Mouse (Mus musculus) liver, embryonic 12.5 days (tissue): ENCODE measurements around the gene Krt31. TPM values are rescaled to one million over a fixed set of nuclear protein-coding genes. Genes with fewer than 3 reads are reported as not detected.

Experiments
- ATAC-seq: fragments of 200-750 bp; cut with Nextera tagmentation; 2 replicates; pipeline ENCODE4 v1.8.0; 2017; ENCODE audit warnings: moderate number of reproducible peaks, mild to moderate bottlenecking, moderate library complexity
- H3K27ac ChIP-seq: fragments of 300-500 bp; sonication (generic); 2 replicates; pipeline ENCODE4 v1.5.1; 2016; ENCODE audit warnings: mild to moderate bottlenecking
- H3K27me3 ChIP-seq: fragments of 300-500 bp; sonication (generic); replicated peaks from 2 replicates; pipeline ENCODE4 v1.6.1; 2016; ENCODE audit warnings: mild to moderate bottlenecking, moderate library complexity
- H3K36me3 ChIP-seq: fragments of 300-500 bp; sonication (generic); 2 replicates; pipeline ENCODE4 v1.6.1; 2016; ENCODE audit warnings: mild to moderate bottlenecking, moderate library complexity
- H3K4me1 ChIP-seq: fragments of 300-500 bp; sonication (generic); 2 replicates; pipeline ENCODE4 v1.6.1; 2016
- H3K4me2 ChIP-seq: fragments of 300-500 bp; sonication (generic); 2 replicates; pipeline ENCODE4 v1.6.1; 2016; ENCODE audit warnings: mild to moderate bottlenecking, moderate library complexity
- H3K4me3 ChIP-seq: fragments of 300-500 bp; sonication (generic); 2 replicates; pipeline ENCODE4 v1.5.1; 2016; ENCODE audit warnings: mild to moderate bottlenecking, moderate library complexity
- H3K9ac ChIP-seq: fragments of 300-500 bp; sonication (generic); 2 replicates; pipeline ENCODE4 v1.6.1; 2016; ENCODE audit warnings: mild to moderate bottlenecking, moderate library complexity
- H3K9me3 ChIP-seq: fragments of 300-500 bp; sonication (generic); replicated peaks from 2 replicates; pipeline ENCODE4 v1.6.1; 2016; ENCODE audit warnings: mild to moderate bottlenecking, moderate library complexity
- WGBS: fragments of 180-500 bp; shearing (Covaris S2); methylation state at CpG from one replicate; pipeline ENCODE4 v1.1.7; 2016; ENCODE audit not compliant: insufficient replicate concordance; 5-methylcytosine and 5-hydroxymethylcytosine counted together
- polyA plus RNA-seq: library from polyadenylated mRNA; unstranded; fragments of >200 nt; fragmentation: Nextera tagmentation; extraction: Ambion mirVana; gene quantifications from 2 replicates; pipeline ENCODE4 v1.2.1, GENCODE M21; 2016

The Krt31 gene
- polyA plus RNA-seq, 1 experiment from 2014 or later, result not detected

DNA sequence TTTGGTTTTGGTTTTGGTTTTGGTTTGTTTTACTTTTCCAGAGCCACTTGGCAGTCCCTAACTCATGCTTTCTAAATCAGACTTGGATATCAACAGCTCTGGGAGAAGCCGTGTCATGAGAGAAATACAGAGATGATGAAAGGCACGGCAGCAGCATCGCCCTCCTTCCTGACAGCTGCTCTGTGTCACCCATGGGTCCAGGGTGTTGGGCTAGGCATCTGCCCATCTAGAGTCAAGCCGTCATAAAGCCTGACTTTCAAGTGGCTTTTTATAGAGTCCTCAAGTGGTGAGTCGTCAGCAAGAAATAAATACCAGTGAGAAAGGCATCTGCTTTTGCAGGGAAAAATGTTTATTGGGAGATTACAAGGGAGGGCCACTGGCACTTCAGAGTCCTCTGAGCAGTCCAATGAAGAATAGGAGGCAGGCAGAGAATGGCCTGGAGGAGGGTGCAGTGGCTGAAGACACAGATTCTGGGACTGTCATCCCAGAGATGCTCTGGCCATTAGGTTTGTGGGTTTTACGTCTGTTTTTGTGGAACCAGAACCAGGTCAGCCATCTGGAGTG is 4.0 kb downstream of the Krt31 start:
- no peak overlapping the region for H3K4me2 ChIP-seq
- no peak overlapping the region for H3K4me3 ChIP-seq
- H3K9me3 ChIP-seq, result no peaks in the 10 kb centered on the region
- no peaks in the 10 kb centered on the region for H3K27me3 ChIP-seq
- WGBS, result 79% methylated on average over 6 of the region's 6 CpGs
- no peak overlapping the region for H3K9ac ChIP-seq
- H3K27ac ChIP-seq, result no peak overlapping the region
- H3K36me3 ChIP-seq, result no peaks in the 10 kb centered on the region
- no peaks in the 10 kb centered on the region for H3K4me1 ChIP-seq
- no peak for ATAC-seq

DNA sequence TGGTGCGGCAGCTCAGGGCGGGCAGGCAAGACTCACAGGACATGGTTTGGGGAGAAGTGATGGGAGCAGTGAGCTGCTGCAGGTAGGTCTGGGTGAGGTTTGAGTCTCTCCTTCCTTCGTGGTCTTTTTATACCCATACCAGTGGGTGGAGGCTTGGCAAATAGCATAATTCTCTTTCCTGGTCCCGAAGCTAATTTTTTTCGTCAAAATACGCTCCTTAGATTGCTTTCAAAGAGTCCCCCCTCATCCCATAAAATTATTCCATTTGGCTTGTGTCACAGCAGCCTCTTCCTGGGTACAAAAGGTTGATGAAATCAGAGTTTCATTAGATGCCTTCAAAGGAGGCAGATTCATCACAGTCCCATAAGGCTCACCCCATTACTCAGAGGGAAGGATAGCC is 8.9 kb downstream of the Krt31 start, which contains the start of gene Krt34:
TSS of gene Krt34 (minus strand) at position 101 of the 400 bp plus-strand sequence.
- Histone ChIP-seq H3K4me2 (no peak within 1 kb of the TSS), H3K9ac (no peak within 1 kb of the TSS), H3K27me3 (no peaks in the 10 kb centered on the region), H3K9me3 (no peaks in the 10 kb centered on the region), H3K4me3 (no peak within 1 kb of the TSS), H3K36me3 (no peaks in the 10 kb centered on the region), H3K27ac (no peak within 1 kb of the TSS), H3K4me1 (no peaks in the 10 kb centered on the region)
- ATAC-seq, result no peak
- 72% methylated on average over 6 of the region's 6 CpGs for WGBS

DNA sequence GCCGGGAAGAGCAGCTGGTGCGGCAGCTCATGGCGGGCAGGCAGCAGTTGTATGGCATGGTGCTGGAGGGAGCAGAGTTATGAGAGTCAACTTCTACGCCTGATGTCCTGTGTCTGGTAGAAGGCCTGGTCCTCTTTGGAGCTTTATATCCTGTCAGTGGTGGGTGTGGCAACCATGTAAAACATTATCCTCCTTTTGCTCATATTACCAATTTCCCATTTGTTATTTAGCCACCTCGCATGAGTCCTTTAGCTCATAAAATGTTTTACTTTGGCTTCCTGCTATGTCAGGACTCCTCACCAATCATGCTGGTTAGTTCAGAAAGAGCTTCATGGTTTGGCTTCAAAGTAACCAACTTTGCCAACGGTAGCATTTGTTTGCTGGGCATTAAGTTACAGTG is 20.6 kb downstream of the Krt31 start, which contains the start of gene Krt33b:
TSS of gene Krt33b (minus strand) at position 101 of the 400 bp plus-strand sequence.
- Histone ChIP-seq H3K4me1 (no peaks in the 10 kb centered on the region), H3K4me3 (no peak within 1 kb of the TSS), H3K9ac (no peak within 1 kb of the TSS), H3K27me3 (no peaks in the 10 kb centered on the region), H3K4me2 (no peak within 1 kb of the TSS), H3K36me3 (no peaks in the 10 kb centered on the region), H3K9me3 (no peaks in the 10 kb centered on the region), H3K27ac (no peak within 1 kb of the TSS)
- ATAC-seq, result no peak
- WGBS, result 73% methylated on average over 6 of the region's 6 CpGs

DNA sequence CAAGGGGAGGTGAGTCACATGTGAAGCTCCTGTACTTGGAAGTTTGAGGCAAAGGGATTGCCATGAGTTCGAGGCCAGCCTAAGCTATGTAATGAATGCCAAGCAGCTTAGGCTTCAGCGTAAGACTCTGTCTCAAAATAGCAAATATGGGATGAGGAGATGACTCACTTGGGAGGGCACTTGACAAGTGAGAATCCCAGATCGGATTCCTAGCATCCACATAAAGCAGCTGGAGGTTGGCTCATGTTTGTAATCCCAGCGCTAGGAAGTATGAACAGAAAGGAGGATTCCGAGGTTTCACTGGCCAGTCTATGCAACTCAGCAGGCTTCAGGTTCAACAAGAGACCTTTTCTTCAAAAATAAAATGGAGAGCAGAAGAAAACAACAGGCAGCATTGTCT is 28.9 kb downstream of the Krt31 start:
- WGBS, result 70% methylated on average over 5 of the region's 5 CpGs

DNA sequence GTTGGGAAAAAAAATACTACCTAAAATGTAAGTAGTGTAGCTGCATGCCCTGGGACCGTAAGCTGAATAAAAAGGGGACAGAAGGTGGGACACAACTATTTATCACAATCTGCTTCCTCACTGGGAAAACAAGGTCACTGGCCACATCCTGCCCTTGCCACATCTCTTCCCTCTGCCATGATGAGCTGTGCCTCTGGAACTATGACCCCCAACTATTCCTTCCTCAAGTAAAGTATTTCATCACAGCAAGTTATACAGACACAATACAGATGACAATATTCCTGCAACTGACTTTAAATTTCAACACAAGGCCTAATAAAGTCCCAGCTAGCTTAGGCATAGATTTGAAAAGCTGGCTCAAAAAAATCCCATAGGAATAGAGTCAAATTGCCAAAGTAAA is 30.9 kb downstream of the Krt31 start:
- H3K27ac ChIP-seq, result no peak overlapping the region
- no peaks in the 10 kb centered on the region for H3K9me3 ChIP-seq
- 57% methylated on average over 1 of the region's 1 CpGs for WGBS
- no peaks in the 10 kb centered on the region for H3K36me3 ChIP-seq
- no peak overlapping the region for H3K4me2 ChIP-seq
- H3K4me1 ChIP-seq, result no peaks in the 10 kb centered on the region
- H3K27me3 ChIP-seq, result no peaks in the 10 kb centered on the region
- ATAC-seq, result no peak
- no peak overlapping the region for H3K9ac ChIP-seq
- H3K4me3 ChIP-seq, result no peak overlapping the region

More for the DNA sequence above, 28.9 kb downstream of the Krt31 start:
- Histone ChIP-seq H3K36me3 (no peaks in the 10 kb centered on the region), H3K27me3 (no peaks in the 10 kb centered on the region), H3K27ac (no peak overlapping the region), H3K4me3 (no peak overlapping the region), H3K9me3 (no peaks in the 10 kb centered on the region), H3K4me1 (no peaks in the 10 kb centered on the region), H3K4me2 (no peak overlapping the region), H3K9ac (no peak overlapping the region)
- ATAC-seq, result no peak

DNA sequence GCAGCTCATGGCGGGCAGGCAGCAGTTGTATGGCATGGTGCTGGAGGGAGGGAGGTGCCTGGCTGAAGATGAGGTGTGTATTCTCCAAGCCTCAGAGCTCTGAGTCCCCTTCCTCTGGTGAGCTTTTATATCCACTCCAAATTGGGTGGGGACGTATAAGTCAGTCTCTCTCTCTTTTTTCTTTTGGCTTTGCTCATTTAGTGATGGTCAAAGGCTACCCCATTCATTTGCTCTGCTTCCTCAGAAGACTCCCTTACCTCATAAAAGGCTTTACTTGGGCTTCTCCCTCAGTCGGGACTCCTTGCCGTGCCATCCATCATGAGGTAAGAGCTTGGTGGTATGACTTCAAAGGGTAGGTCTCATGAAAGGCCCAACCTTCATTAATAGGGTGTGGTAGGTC is 34.2 kb downstream of the Krt31 start, which contains the start of gene Krt33a:
TSS of gene Krt33a (minus strand) at position 101 of the 400 bp plus-strand sequence.
- H3K4me1 ChIP-seq, result no peaks in the 10 kb centered on the region
- no peak within 1 kb of the TSS for H3K27ac ChIP-seq
- H3K36me3 ChIP-seq, result no peaks in the 10 kb centered on the region
- H3K9ac ChIP-seq, result no peak within 1 kb of the TSS
- H3K9me3 ChIP-seq, result no peaks in the 10 kb centered on the region
- ATAC-seq, result no peak
- H3K27me3 ChIP-seq, result no peaks in the 10 kb centered on the region
- H3K4me2 ChIP-seq, result no peak within 1 kb of the TSS
- 54% methylated on average over 3 of the region's 4 CpGs for WGBS
- no peak within 1 kb of the TSS for H3K4me3 ChIP-seq

DNA sequence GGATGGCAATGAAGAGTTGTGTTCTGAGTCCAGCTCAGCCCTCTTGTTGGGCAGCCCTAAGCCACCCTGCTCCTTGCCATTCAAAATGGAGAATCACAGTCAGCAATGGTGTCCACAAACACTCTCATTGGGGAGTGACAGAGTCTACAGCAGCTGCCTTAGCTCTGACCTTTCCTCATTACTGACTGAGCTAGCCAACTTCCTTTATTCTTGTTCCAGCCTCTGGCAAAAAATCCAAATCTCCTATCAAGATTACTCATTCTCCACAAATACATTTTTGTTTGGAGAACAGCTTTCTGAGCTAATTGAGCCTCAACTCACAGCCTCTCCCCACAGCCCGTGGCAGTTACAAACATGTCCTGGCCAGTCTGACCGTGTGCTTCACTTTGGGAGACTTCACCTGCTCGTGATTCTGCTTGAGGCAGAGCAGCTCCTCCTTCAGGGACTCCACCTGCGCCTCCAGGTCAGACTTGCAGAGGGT is 36.6 kb downstream of the Krt31 start:
- no peak overlapping the region for H3K4me3 ChIP-seq
- no peaks in the 10 kb centered on the region for H3K36me3 ChIP-seq
- ATAC-seq, result no peak
- H3K27me3 ChIP-seq, result no peaks in the 10 kb centered on the region
- no peaks in the 10 kb centered on the region for H3K9me3 ChIP-seq
- H3K27ac ChIP-seq, result no peak overlapping the region
- WGBS, result 48% methylated on average over 4 of the region's 4 CpGs
- H3K4me2 ChIP-seq, result no peak overlapping the region
- no peak overlapping the region for H3K9ac ChIP-seq
- no peaks in the 10 kb centered on the region for H3K4me1 ChIP-seq

DNA sequence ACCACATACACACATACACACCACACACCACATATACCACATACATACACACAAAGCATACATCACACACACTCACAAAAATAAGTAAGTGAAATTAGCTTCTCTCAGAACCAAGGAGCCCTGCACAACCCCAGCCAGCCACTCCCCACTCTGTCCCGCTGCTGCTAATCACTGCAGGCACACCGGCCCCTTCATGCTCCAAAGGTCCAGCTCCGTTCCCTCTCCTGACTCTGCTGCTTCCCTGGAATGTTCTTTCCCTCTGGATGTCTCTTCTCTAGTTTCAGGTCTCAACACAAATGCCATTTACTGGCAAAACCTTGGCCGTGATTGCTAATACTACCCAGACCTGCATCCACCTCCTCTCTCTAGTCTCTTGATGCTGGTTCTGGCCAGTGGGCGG is 39.7 kb downstream of the Krt31 start:
- WGBS, result 60% methylated on average over 5 of the region's 5 CpGs

DNA sequence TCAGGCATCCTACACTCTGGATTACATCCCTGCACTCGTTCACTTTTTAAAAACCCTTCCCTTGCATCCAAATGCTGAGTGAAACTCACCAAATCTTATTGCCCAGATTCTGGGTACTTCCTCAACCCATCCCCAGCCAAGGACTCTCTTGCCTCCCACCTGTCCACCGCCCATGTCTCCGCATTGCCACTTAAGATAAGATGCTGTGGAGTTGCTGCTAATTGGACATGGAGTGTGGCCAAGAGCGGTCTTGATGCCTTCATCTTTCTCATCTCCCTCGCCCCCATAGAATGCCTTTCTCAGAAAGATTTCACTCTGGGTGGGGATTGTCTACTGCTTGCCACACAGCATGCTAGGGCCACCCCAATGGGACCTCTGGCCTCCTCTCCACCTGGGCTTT is 42.0 kb downstream of the Krt31 start:
- Histone ChIP-seq H3K4me1 (no peaks in the 10 kb centered on the region), H3K9ac (no peak overlapping the region), H3K4me2 (no peak overlapping the region), H3K4me3 (no peak overlapping the region), H3K27ac (no peak overlapping the region), H3K36me3 (no peaks in the 10 kb centered on the region), H3K27me3 (no peaks in the 10 kb centered on the region), H3K9me3 (no peaks in the 10 kb centered on the region)
- no peak for ATAC-seq
- WGBS, result 68% methylated on average over 5 of the region's 5 CpGs

More for the DNA sequence above, 39.7 kb downstream of the Krt31 start:
- no peak overlapping the region for H3K27ac ChIP-seq
- no peaks in the 10 kb centered on the region for H3K9me3 ChIP-seq
- no peak overlapping the region for H3K4me2 ChIP-seq
- no peak overlapping the region for H3K9ac ChIP-seq
- no peak for ATAC-seq
- no peaks in the 10 kb centered on the region for H3K27me3 ChIP-seq
- no peak overlapping the region for H3K4me3 ChIP-seq
- no peaks in the 10 kb centered on the region for H3K4me1 ChIP-seq
- no peaks in the 10 kb centered on the region for H3K36me3 ChIP-seq

DNA sequence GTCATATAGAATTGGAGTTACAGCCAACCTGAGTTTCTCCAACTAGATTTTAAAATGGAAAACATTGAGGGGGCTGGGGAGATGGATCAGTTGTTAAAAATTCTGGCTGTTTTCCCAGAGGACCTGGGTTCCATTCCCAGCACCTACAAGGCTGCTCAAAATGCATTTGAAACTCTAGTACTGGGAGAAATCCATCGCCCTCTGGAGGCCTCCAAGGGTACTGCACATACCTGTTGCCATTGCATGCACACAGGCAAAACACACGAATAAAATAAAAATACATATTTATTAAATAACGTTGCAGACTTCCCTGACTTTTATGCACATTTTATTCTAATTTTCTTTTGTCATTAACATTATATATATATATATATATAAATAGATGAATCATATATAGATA is 43.7 kb downstream of the Krt31 start:
- Histone ChIP-seq H3K4me3 (no peak overlapping the region), H3K27ac (no peak overlapping the region), H3K4me1 (no peaks in the 10 kb centered on the region), H3K27me3 (no peaks in the 10 kb centered on the region), H3K36me3 (no peaks in the 10 kb centered on the region), H3K9me3 (no peaks in the 10 kb centered on the region), H3K4me2 (no peak overlapping the region), H3K9ac (no peak overlapping the region)
- no peak for ATAC-seq
- 48% methylated on average over 3 of the region's 3 CpGs for WGBS

DNA sequence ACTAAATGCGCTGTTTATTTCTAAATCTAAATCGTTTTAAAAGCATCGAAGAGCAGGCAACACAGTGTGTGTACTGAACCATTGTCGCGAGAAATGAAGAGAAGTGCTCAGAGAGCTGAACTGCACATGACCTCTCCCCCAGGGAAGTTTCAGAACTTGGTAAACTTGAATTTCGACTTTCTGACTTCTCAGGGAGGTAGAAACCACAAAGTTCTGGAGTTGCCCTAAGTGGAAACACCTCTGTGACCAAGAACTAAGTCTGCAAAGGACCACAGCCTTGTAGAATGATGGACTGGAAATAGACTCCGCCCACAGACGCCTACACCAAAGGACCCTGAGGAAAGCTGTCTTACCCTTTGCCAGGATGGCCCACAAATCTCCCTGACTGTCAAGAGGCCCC is 44.4 kb downstream of the Krt31 start:
- H3K27ac ChIP-seq, result no peak overlapping the region
- no peak overlapping the region for H3K4me3 ChIP-seq
- no peak overlapping the region for H3K9ac ChIP-seq
- no peaks in the 10 kb centered on the region for H3K4me1 ChIP-seq
- no peak for ATAC-seq
- no peaks in the 10 kb centered on the region for H3K27me3 ChIP-seq
- H3K9me3 ChIP-seq, result no peaks in the 10 kb centered on the region
- 72% methylated on average over 8 of the region's 8 CpGs for WGBS
- no peak overlapping the region for H3K4me2 ChIP-seq
- no peaks in the 10 kb centered on the region for H3K36me3 ChIP-seq

DNA sequence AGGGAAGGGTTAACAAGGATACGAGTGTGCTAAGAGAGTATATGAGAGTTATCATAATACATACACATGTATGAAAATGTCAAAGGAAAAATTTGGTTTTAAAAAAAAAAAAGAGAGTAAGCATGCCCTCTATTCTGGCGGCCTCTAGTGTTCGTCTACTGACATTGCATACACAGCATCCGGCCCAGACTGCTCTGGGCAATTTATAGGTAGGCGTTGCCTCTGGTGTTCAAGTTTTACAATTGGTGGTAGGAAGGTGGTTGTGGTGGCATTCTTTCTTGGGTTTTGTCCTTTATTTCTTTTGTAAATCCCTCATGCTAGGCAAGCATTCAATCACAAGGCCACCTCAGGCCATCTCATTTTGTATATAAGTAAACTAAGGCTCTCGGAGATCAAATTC is 45.5 kb downstream of the Krt31 start:
- 23% methylated on average over 6 of the region's 6 CpGs for WGBS
- no peaks in the 10 kb centered on the region for H3K36me3 ChIP-seq
- H3K4me1 ChIP-seq, result no peaks in the 10 kb centered on the region

DNA sequence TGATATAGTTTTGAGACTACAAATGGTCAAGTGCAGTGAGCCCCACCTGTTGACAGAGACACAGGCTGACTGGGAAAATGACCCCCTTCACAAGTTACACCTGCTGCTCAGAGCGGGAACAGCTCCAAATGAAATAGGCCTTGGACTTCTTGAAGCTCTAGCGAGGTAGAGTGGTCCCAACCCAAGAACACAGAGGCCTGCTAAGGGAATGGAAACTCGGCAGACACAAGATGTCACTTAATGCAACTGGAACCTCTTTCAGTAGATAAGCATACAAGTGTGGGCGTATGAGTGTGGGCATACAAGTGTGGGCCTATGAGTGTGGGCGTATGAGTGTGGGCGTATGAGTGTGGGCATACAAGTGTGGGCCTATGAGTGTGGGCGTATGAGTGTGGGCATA is 51.3 kb downstream of the Krt31 start:
- ATAC-seq, result no peak
- Histone ChIP-seq H3K4me1 (no peaks in the 10 kb centered on the region), H3K9me3 (no peaks in the 10 kb centered on the region), H3K4me3 (no peak overlapping the region), H3K4me2 (no peak overlapping the region), H3K9ac (no peak overlapping the region), H3K27me3 (peaks cover 7% of the 10 kb centered on the region), H3K36me3 (no peaks in the 10 kb centered on the region), H3K27ac (no peak overlapping the region)
- 70% methylated on average over 7 of the region's 7 CpGs for WGBS

More for the DNA sequence above, 45.5 kb downstream of the Krt31 start:
- H3K9me3 ChIP-seq, result no peaks in the 10 kb centered on the region
- no peaks in the 10 kb centered on the region for H3K27me3 ChIP-seq
- no peak for ATAC-seq
- no peak overlapping the region for H3K27ac ChIP-seq
- no peak overlapping the region for H3K4me3 ChIP-seq
- H3K4me2 ChIP-seq, result no peak overlapping the region
- no peak overlapping the region for H3K9ac ChIP-seq
